Mouse (Mus musculus) heart, embryonic 12.5 days (tissue): ENCODE results near the gene Papolb. TPM values are rescaled to one million over a fixed set of nuclear protein-coding genes. Genes with fewer than 3 reads are reported as not detected.

Experiments
- ATAC-seq: fragments of 200-750 bp; cut with Nextera tagmentation; 2 replicates; pipeline ENCODE4 v1.8.0; 2017; ENCODE audit warnings: moderate TSS enrichment, moderate library complexity; ENCODE audit not compliant: insufficient number of reproducible peaks, low FRiP score
- H3K27ac ChIP-seq: fragments of 300-500 bp; sonication (generic); 2 replicates; pipeline ENCODE4 v1.5.1; 2016; ENCODE audit warnings: mild to moderate bottlenecking, moderate library complexity; ENCODE audit not compliant: poor library complexity, severe bottlenecking
- H3K27me3 ChIP-seq: fragments of 300-500 bp; sonication (generic); replicated peaks from 2 replicates; pipeline ENCODE4 v1.6.1; 2016; ENCODE audit warnings: mild to moderate bottlenecking, moderate library complexity
- H3K36me3 ChIP-seq: fragments of 300-500 bp; sonication (generic); 2 replicates; pipeline ENCODE4 v1.6.1; 2016; ENCODE audit warnings: mild to moderate bottlenecking, moderate library complexity
- H3K4me1 ChIP-seq: fragments of 300-500 bp; sonication (generic); replicated peaks from 2 replicates; pipeline ENCODE4 v1.6.1; 2016; ENCODE audit warnings: mild to moderate bottlenecking
- H3K4me2 ChIP-seq: fragments of 300-500 bp; sonication (generic); 2 replicates; pipeline ENCODE4 v1.6.1; 2016; ENCODE audit warnings: mild to moderate bottlenecking, moderate library complexity
- H3K4me3 ChIP-seq: fragments of 300-500 bp; sonication (generic); 2 replicates; pipeline ENCODE4 v1.5.1; 2016; ENCODE audit warnings: mild to moderate bottlenecking
- H3K9ac ChIP-seq: fragments of 300-500 bp; sonication (generic); 2 replicates; pipeline ENCODE4 v1.6.1; 2016; ENCODE audit warnings: mild to moderate bottlenecking, moderate library complexity
- H3K9me3 ChIP-seq: fragments of 300-500 bp; sonication (generic); replicated peaks from 2 replicates; pipeline ENCODE4 v1.6.1; 2016; ENCODE audit warnings: mild to moderate bottlenecking, moderate library complexity
- WGBS: fragments of 180-500 bp; shearing (Covaris S2); methylation state at CpG from one replicate; pipeline ENCODE4 v1.1.7; 2016; 5-methylcytosine and 5-hydroxymethylcytosine counted together
- polyA plus RNA-seq: library from polyadenylated mRNA; unstranded; fragments of >200 nt; fragmentation: Nextera tagmentation; extraction: Ambion mirVana; gene quantifications from 2 replicates; pipeline ENCODE4 v1.2.1, GENCODE M21; 2016

Gene Papolb
- polyA plus RNA-seq, 1 experiment from 2014 or later = 0.33 TPM

DNA sequence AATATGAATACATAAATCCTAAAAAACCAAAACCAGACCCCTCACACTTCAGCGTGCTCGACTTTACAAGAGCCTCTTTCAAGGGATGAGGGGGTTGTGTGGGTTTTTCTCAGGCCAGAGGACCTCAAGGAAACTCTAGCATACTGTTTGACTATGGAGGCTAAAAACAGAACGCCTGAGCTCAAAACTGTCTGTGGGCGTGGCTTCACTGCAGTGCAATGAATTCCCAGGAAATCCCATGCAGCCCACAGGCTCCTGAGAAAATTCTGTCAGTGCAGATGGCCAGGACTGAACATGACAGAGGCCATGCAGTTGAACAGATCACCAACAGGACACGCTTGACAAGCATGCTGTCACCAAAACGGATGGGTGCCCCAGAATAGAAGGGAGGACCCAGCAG, 10.9 kb downstream of the Papolb start:
- WGBS = 43% methylated on average over 6 of the region's 6 CpGs

DNA sequence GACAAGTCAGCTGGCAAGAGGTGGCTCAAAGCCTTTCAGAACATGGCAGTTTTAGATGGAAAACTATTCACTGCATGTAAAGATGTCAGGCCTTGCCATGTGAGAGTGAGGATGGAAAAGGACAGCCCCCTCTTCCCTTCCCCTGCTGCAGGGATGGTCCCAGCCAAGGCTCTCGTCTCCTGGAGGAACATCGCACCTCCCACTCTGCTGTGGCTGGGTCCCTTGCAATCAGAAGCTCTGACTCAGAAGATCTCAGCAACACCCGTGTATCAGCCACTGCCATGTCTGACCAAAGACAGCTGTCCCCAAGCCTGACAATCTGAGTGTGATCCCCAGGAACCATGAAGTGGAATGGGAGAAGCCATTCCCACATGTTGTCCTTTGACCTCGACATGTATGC, 17.8 kb downstream of the Papolb start:
- no peaks in the 10 kb centered on the region for H3K9me3 ChIP-seq
- 60% methylated on average over 4 of the region's 4 CpGs for WGBS
- peaks cover 34% of the 10 kb centered on the region for H3K4me1 ChIP-seq
- H3K27ac ChIP-seq = no peak overlapping the region
- H3K4me2 ChIP-seq = no peak overlapping the region
- no peaks in the 10 kb centered on the region for H3K36me3 ChIP-seq
- H3K27me3 ChIP-seq = 0 out of 2 replicates have a peak, but pooled peaks cover 3% of the 10 kb centered on the region
- H3K4me3 ChIP-seq = no peak overlapping the region
- ATAC-seq = no peak
- H3K9ac ChIP-seq = no peak overlapping the region

More for the DNA sequence above, 10.9 kb downstream of the Papolb start:
- Histone ChIP-seq H3K4me1 (peaks cover 27% of the 10 kb centered on the region), H3K4me2 (no peak overlapping the region), H3K27me3 (no peaks in the 10 kb centered on the region), H3K36me3 (peaks cover 6% of the 10 kb centered on the region; the same call in 1 of the 2 replicates), H3K4me3 (no peak overlapping the region), H3K9ac (no peak overlapping the region), H3K9me3 (no peaks in the 10 kb centered on the region), H3K27ac (peak overlapping the region; percentile 55; the same call in 1 of the 2 replicates)
- ATAC-seq = no peak

DNA sequence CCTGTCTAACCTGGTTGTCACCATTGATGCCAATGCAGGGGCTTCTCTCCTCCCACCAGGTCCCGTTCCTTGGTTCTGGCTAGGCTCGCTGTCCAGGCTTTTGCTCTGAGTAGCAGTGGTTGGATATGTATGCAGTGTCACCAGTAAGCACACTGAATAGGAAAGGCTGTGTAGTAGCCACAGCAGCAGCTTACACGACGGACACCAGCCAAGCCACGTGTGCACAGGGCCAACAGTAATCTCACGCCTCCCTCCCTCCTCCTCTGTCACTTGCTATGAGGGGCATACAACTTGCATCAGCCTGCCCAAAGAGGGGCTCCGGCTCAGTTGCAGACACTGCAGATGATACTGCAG, 19.8 kb downstream of the Papolb start:
- Histone ChIP-seq H3K4me1 (peaks cover 24% of the 10 kb centered on the region), H3K27me3 (0 out of 2 replicates have a peak, but pooled peaks cover 9% of the 10 kb centered on the region), H3K9me3 (no peaks in the 10 kb centered on the region), H3K27ac (no peak overlapping the region), H3K36me3 (no peaks in the 10 kb centered on the region), H3K4me2 (no peak overlapping the region), H3K4me3 (no peak overlapping the region), H3K9ac (peak overlapping the region; percentile 39; the same call in 1 of the 2 replicates)
- 53% methylated on average over 7 of the region's 7 CpGs for WGBS
- no peak for ATAC-seq

GRCm38 (mm10) chr5:142509141-142510060, 20.5 kb downstream of the Papolb start:
- peaks cover 24% of the 10 kb centered on the region for H3K4me1 ChIP-seq
- H3K4me2 ChIP-seq = peak overlapping the region; percentile 53
- no peak overlapping the region for H3K27ac ChIP-seq
- H3K36me3 ChIP-seq = no peaks in the 10 kb centered on the region
- ATAC-seq = no peak
- H3K9me3 ChIP-seq = no peaks in the 10 kb centered on the region
- 19% methylated on average over 15 of the region's 15 CpGs for WGBS
- H3K9ac ChIP-seq = peak overlapping the region; percentile 39; the same call in 1 of the 2 replicates
- 0 out of 2 replicates have a peak, but pooled peaks cover 9% of the 10 kb centered on the region for H3K27me3 ChIP-seq
- no peak overlapping the region for H3K4me3 ChIP-seq

DNA sequence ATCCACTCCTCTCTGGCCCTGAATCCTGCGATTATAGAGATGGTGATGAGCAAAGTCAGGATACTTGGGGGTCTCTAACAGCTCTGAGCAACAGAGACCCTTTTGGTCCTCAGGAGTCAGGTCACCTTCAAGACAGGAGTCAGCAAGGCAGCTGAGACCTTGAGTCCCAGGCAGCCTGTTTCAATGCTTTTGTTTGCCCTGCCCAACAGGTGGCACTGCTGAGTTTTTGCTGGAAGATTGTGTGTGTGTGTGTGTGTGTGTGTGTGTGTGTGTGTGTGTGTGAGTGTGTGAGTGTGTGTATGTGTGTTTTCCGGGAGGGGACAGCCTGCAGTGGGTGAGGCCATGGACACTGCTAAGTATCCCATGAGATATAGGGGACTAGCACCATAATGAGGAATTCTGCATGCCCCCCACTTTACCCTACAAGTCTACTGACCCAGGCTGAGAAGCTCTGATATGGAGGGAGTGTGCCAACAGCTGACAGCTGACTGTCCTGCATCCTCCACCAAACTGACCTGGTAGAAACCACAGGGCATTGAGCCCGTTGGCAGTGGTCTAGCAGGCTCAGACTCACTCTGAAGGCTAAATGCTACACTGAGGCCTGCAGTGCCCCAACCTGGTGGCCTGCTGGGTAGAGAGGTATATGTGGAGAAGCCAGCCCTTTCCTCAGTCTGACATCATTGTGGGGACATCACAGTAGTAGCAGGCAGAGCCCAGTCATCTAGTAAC, 24.0 kb downstream of the Papolb start:
- WGBS = 68% methylated on average over 3 of the region's 3 CpGs
- H3K27ac ChIP-seq = no peak overlapping the region
- H3K9me3 ChIP-seq = no peaks in the 10 kb centered on the region

DNA sequence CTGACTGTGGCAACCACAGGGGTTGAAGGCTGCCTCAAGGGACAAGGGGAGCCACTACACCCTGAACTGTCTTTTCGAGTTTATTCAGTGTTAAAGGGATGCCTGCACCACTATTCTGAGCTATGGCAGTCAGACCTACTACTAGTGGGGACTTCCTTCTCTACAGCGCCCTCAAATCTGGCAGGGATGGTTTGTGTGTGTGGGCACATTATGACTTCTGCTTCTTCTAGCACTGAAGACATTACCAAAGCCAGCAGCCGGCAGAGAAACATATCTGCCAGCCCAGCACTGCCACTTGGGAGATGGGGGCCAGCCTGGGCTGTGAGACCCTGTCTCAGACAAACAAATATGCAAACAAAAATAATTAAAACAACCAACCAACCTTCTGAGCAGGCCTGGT, 25.7 kb downstream of the Papolb start:
- Histone ChIP-seq H3K9ac (no peak overlapping the region), H3K9me3 (no peaks in the 10 kb centered on the region), H3K4me3 (no peak overlapping the region), H3K4me1 (peaks cover 22% of the 10 kb centered on the region), H3K27me3 (0 out of 2 replicates have a peak, but pooled peaks cover 6% of the 10 kb centered on the region), H3K27ac (no peak overlapping the region), H3K4me2 (no peak overlapping the region), H3K36me3 (no peaks in the 10 kb centered on the region)
- 81% methylated on average over 3 of the region's 3 CpGs for WGBS
- no peak for ATAC-seq

More for the DNA sequence above, 24.0 kb downstream of the Papolb start:
- H3K27me3 ChIP-seq = 0 out of 2 replicates have a peak, but pooled peaks cover 9% of the 10 kb centered on the region
- peaks cover 23% of the 10 kb centered on the region for H3K4me1 ChIP-seq
- H3K4me3 ChIP-seq = no peak overlapping the region
- no peaks in the 10 kb centered on the region for H3K36me3 ChIP-seq
- ATAC-seq = no peak
- H3K4me2 ChIP-seq = no peak overlapping the region
- no peak overlapping the region for H3K9ac ChIP-seq

- Histone ChIP-seq H3K27me3 (0 out of 2 replicates have a peak, but pooled peaks cover 6% of the 10 kb centered on the region), H3K4me3 (no peak overlapping the region), H3K9ac (no peak overlapping the region), H3K27ac (no peak overlapping the region), H3K9me3 (no peaks in the 10 kb centered on the region), H3K4me1 (peaks cover 18% of the 10 kb centered on the region), H3K4me2 (no peak overlapping the region), H3K36me3 (no peaks in the 10 kb centered on the region)
- ATAC-seq = peak; percentile 84
- WGBS = 2% methylated on average over 3 of the region's 3 CpGs
These were observed 27.5 kb downstream of the Papolb start for GRCm38 (mm10) chr5:142502414-142502813.

GRCm38 (mm10) chr5:142500918-142501317, 29.0 kb downstream of the Papolb start:
- Histone ChIP-seq H3K27me3 (no peaks in the 10 kb centered on the region), H3K4me3 (no peak overlapping the region), H3K4me1 (peaks cover 20% of the 10 kb centered on the region), H3K9me3 (no peaks in the 10 kb centered on the region), H3K27ac (no peak overlapping the region), H3K36me3 (no peaks in the 10 kb centered on the region), H3K4me2 (no peak overlapping the region), H3K9ac (no peak overlapping the region)
- no peak for ATAC-seq
- 78% methylated on average over 10 of the region's 10 CpGs for WGBS

GRCm38 (mm10) chr5:142498964-142499363, 30.9 kb downstream of the Papolb start:
- 57% methylated on average over 3 of the region's 3 CpGs for WGBS
- H3K9me3 ChIP-seq = no peaks in the 10 kb centered on the region
- H3K4me3 ChIP-seq = no peak overlapping the region
- no peaks in the 10 kb centered on the region for H3K27me3 ChIP-seq
- no peak overlapping the region for H3K27ac ChIP-seq
- no peaks in the 10 kb centered on the region for H3K36me3 ChIP-seq
- no peak overlapping the region for H3K4me2 ChIP-seq
- no peak overlapping the region for H3K9ac ChIP-seq
- H3K4me1 ChIP-seq = peaks cover 35% of the 10 kb centered on the region
- ATAC-seq = no peak

DNA sequence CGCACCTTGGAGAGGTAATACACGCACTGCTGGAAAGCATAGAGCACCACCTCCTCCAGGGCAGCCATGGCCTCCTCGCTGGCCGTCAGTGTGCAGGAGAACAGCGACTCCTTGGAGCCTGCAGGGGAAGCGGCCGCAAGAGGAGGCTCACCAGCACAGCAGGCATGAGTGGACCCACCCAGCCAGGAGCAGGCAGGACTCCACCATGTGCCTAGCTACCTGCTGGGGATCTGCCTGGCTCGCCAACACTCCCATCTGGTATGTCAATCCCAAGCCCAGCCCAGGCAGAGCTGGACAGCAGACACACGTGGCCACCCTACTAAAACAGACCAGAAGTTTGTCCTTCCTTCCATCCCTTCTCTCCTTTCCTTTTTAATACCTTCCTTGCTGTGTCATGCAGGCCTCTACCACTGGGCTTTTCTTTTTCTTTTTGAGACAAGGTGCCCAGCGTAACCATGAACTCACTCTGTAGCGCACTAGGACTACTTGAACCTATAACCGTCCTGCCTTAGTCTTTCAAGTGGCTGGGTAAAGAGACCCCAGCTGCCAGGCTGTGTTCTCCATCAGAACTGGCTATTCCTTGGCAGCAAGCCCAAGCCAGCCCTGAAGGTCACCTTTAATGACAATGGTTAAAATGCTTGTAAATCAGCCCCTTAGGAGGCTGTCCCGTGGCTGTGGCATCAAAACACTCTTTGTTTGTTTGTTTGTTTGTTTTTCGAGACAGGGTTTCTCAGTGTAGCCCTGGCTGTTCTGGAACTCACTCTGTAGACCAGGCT, 34.4 kb downstream of the Papolb start:
- 0 out of 2 replicates have a peak overlapping the region, but pooled peaks have one; percentile 23 for H3K9ac ChIP-seq
- WGBS = 50% methylated on average over 14 of the region's 14 CpGs
- no peak for ATAC-seq
- no peak overlapping the region for H3K4me3 ChIP-seq
- H3K36me3 ChIP-seq = 0 out of 2 replicates have a peak, but pooled peaks cover 3% of the 10 kb centered on the region
- peak overlapping the region; percentile 55 for H3K27ac ChIP-seq
- H3K9me3 ChIP-seq = no peaks in the 10 kb centered on the region
- H3K27me3 ChIP-seq = no peaks in the 10 kb centered on the region
- peaks cover 23% of the 10 kb centered on the region for H3K4me1 ChIP-seq
- H3K4me2 ChIP-seq = 0 out of 2 replicates have a peak overlapping the region, but pooled peaks have one; percentile 10
